Mouse (Mus musculus) embryonic facial prominence, embryonic 10.5 days (tissue): ENCODE results near the gene Rbm14. TPM values are rescaled to one million over a fixed set of nuclear protein-coding genes. Genes with fewer than 3 reads are reported as not detected.
"Not testable (repeated sequence)": the region's sequence is repeated elsewhere in the genome, so short reads cannot be mapped to it uniquely, and the experiment has no call there.

Experiments
- DNase-seq: peaks from one replicate; pipeline ENCODE4 v3.0.0-alpha.2; 2017; ENCODE audit warnings: low spot score
- H3K27ac ChIP-seq: fragments of 300-500 bp; sonication (generic); replicated peaks from 2 replicates; pipeline ENCODE4 v1.5.1; 2016; ENCODE audit warnings: mild to moderate bottlenecking
- H3K27me3 ChIP-seq: fragments of 300-500 bp; sonication (generic); replicated peaks from 2 replicates; pipeline ENCODE4 v1.6.1; 2016; ENCODE audit warnings: low read depth, mild to moderate bottlenecking; ENCODE audit not compliant: poor library complexity, severe bottlenecking
- H3K36me3 ChIP-seq: fragments of 300-500 bp; sonication (generic); replicated peaks from 2 replicates; pipeline ENCODE4 v1.6.1; 2016; ENCODE audit warnings: mild to moderate bottlenecking, moderate library complexity
- H3K4me1 ChIP-seq: fragments of 300-500 bp; sonication (generic); 2 replicates; pipeline ENCODE4 v1.6.1; 2016
- H3K4me3 ChIP-seq: fragments of 300-500 bp; sonication (generic); 2 replicates; pipeline ENCODE4 v1.5.1; 2016; ENCODE audit warnings: mild to moderate bottlenecking, moderate library complexity
- H3K9me3 ChIP-seq: fragments of 300-500 bp; sonication (generic); 2 replicates; pipeline ENCODE4 v1.6.1; 2016; ENCODE audit warnings: mild to moderate bottlenecking
- WGBS: fragments of 180-500 bp; shearing (Covaris S2); methylation state at CpG from one replicate; pipeline ENCODE4 v1.1.7; 2016; 5-methylcytosine and 5-hydroxymethylcytosine counted together
- polyA plus RNA-seq: library from polyadenylated mRNA; unstranded; fragments of >200 nt; fragmentation: Nextera tagmentation; extraction: Ambion mirVana; gene quantifications from 2 replicates; pipeline ENCODE4 v1.2.1, GENCODE M21; 2016

The Rbm14 gene
- polyA plus RNA-seq, 1 experiment from 2014 or later = 134 TPM

- no peak for DNase-seq
- Histone ChIP-seq H3K27me3 (no peaks in the 10 kb centered on the region), H3K4me3 (no peak overlapping the region), H3K27ac (no peak overlapping the region), H3K4me1 (peaks cover 18% of the 10 kb centered on the region), H3K9me3 (no peaks in the 10 kb centered on the region), H3K36me3 (peaks cover 97% of the 10 kb centered on the region)
- 78% methylated on average over 1 of the region's 1 CpGs for WGBS
Measured at GRCm38 (mm10) chr19:4762876-4763275, 48.6 kb downstream of the Rbm14 start.

GRCm38 (mm10) chr19:4760544-4760943, 50.9 kb downstream of the Rbm14 start:
- H3K27me3 ChIP-seq, H3K9me3 ChIP-seq, DNase-seq, H3K4me3 ChIP-seq, H3K27ac ChIP-seq: not testable (repeated sequence)
- peaks cover 78% of the 10 kb centered on the region for H3K36me3 ChIP-seq
- 89% methylated on average over 8 of the region's 8 CpGs for WGBS
- H3K4me1 ChIP-seq = peaks cover 22% of the 10 kb centered on the region

- H3K4me1 ChIP-seq = peaks cover 22% of the 10 kb centered on the region
- H3K4me3 ChIP-seq = peak overlapping the region; percentile 82
- H3K36me3 ChIP-seq = peaks cover 47% of the 10 kb centered on the region
- H3K27ac ChIP-seq = peak overlapping the region; percentile 99
- 13% methylated on average over 9 of the region's 9 CpGs for WGBS
- no peaks in the 10 kb centered on the region for H3K9me3 ChIP-seq
- DNase-seq = no peak
- H3K27me3 ChIP-seq = no peaks in the 10 kb centered on the region
Measured at GRCm38 (mm10) chr19:4756921-4757320, 54.5 kb downstream of the Rbm14 start.

GRCm38 (mm10) chr19:4756193-4756911, 55.1 kb downstream of the Rbm14 start, which contains the start of gene Rbm4b:
Rbm4b (plus strand) TSS chr19:4756497.
- WGBS = under 1% methylated on average over 65 of the region's 65 CpGs

GRCm38 (mm10) chr19:4755565-4756192, 55.8 kb downstream of the Rbm14 start:
- Histone ChIP-seq H3K27ac (peak overlapping the region; percentile 99), H3K4me3 (peak overlapping the region; percentile 82), H3K9me3 (no peaks in the 10 kb centered on the region), H3K4me1 (peaks cover 22% of the 10 kb centered on the region), H3K36me3 (peaks cover 46% of the 10 kb centered on the region), H3K27me3 (no peaks in the 10 kb centered on the region)
- WGBS = under 1% methylated on average over 10 of the region's 10 CpGs
- peak; percentile 90 for DNase-seq

More at GRCm38 (mm10) chr19:4756193-4756911, 55.1 kb downstream of the Rbm14 start, which contains the start of gene Rbm4b:
- peaks cover 47% of the 10 kb centered on the region for H3K36me3 ChIP-seq
- H3K9me3 ChIP-seq = no peaks in the 10 kb centered on the region
- H3K27ac ChIP-seq = peak within 1 kb of the TSS; percentile 99
- DNase-seq = peak; percentile 99
- H3K4me1 ChIP-seq = peaks cover 22% of the 10 kb centered on the region
- H3K27me3 ChIP-seq = no peaks in the 10 kb centered on the region
- peak within 1 kb of the TSS; percentile 82 for H3K4me3 ChIP-seq

Other genes with a start within 250 kb of the Rbm14 start
- gene Lrfn4, start 196.0 kb downstream of the Rbm14 start, polyA plus RNA-seq = 6.8 TPM in 2 replicates
- gene Rce1, start 186.0 kb downstream of the Rbm14 start, polyA plus RNA-seq = 75.5 and 82.9 TPM in 2 replicates
- gene Gm960, start 113.0 kb downstream of the Rbm14 start, polyA plus RNA-seq = 2.0 and 2.6 TPM in 2 replicates
- gene Sptbn2, start 100.5 kb downstream of the Rbm14 start, polyA plus RNA-seq = 7.7 and 8.9 TPM in 2 replicates
- 102 and 114 TPM in 2 replicates for gene Rbm4b, start 55.1 kb downstream of the Rbm14 start, polyA plus RNA-seq
- 92.1 and 99.5 TPM in 2 replicates for gene Rbm4, start 17.7 kb downstream of the Rbm14 start, polyA plus RNA-seq
- gene Gm21992, start within 50 bp of the Rbm14 start, polyA plus RNA-seq = 38.8 and 41.8 TPM in 2 replicates
- gene Ccs, start 27.7 kb upstream of the Rbm14 start, polyA plus RNA-seq = 52.1 and 52.8 TPM in 2 replicates
- gene Ccdc87, start 27.7 kb upstream of the Rbm14 start, polyA plus RNA-seq = 0.06 and 0.11 TPM in 2 replicates
- gene Ctsf, start 43.5 kb upstream of the Rbm14 start, polyA plus RNA-seq = 26.9 and 28.0 TPM in 2 replicates
- 5.0 and 6.7 TPM in 2 replicates for gene Actn3, start 66.3 kb upstream of the Rbm14 start, polyA plus RNA-seq
- gene Zdhhc24, start 67.0 kb upstream of the Rbm14 start, polyA plus RNA-seq = 10.3 and 13.3 TPM in 2 replicates
- 5.8 and 6.1 TPM in 2 replicates for gene Bbs1, start 95.0 kb upstream of the Rbm14 start, polyA plus RNA-seq
- 194 and 203 TPM in 2 replicates for gene Dpp3, start 116.7 kb upstream of the Rbm14 start, polyA plus RNA-seq
- gene Peli3, start 131.5 kb upstream of the Rbm14 start, polyA plus RNA-seq = 2.6 and 3.1 TPM in 2 replicates
- 164 and 165 TPM in 2 replicates for gene Mrpl11, start 150.5 kb upstream of the Rbm14 start, polyA plus RNA-seq
- gene Npas4, start 178.7 kb upstream of the Rbm14 start, polyA plus RNA-seq = not detected in 2 replicates
- gene Slc29a2, start 212.2 kb upstream of the Rbm14 start, polyA plus RNA-seq = 7.1 and 8.5 TPM in 2 replicates
- 34.7 and 36.1 TPM in 2 replicates for gene B4gat1, start 227.2 kb upstream of the Rbm14 start, polyA plus RNA-seq
- 3.1 and 4.2 TPM in 2 replicates for gene AC124502.3, start 227.3 kb upstream of the Rbm14 start, polyA plus RNA-seq
- 72.6 and 82.4 TPM in 2 replicates for gene Brms1, start 229.7 kb upstream of the Rbm14 start, polyA plus RNA-seq
- gene Rin1, start 238.8 kb upstream of the Rbm14 start, polyA plus RNA-seq = 2.4 and 3.2 TPM in 2 replicates